Mouse (Mus musculus): Measurements from ENCODE around the gene Tnfrsf17.
"Not testable (repeated sequence)": the region's sequence is repeated elsewhere in the genome, so short reads cannot be mapped to it uniquely, and the experiment has no call there.

Gene Tnfrsf17

DNA sequence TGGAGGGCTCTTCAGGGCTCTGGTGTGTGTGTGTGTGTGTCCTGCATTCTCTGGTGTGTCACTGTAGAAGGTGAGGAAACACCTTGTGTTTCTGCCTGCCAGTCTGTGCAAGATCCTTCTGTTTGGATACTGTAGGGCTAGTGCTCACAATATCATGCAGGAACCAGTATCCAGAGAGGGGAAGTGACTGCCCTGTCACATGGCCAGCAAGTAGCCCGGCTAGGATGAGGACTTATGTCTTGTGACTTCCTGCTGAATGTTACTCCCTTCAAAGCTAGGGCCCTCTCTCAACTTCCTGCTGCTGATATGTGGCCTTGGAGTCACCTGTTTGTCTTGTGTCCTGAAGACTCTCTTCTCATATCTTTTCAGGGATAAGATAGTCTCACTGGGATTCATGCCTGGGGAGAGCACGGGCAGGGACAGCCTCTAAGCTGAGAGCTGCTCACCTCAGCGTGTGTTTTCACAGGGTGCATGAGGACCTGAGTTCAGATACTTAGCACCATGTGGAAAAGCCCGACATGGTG lies 29.7 kb downstream of the Tnfrsf17 start:
- DNase-seq: no peak

DNA sequence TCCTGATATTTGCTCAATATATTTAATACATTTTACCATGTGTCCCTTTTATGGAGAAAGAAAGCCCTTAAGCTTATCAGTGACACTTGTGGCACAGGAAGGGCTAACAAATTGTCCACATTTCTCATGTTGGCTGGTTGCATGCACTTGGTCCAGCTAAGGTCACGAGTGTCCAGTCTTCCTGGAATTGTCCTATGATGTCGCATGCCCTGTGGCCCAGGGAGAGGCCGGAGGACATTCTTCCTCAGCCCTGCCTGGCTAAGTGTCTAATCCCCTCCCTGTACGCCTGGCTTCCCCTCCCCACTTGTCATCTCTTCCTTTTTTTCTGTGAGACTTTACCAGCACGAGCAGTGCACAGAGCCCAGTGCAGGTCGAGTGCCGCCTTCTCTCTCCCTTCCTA lies 38.3 kb downstream of the Tnfrsf17 start:
- DNase-seq: no peak

DNA sequence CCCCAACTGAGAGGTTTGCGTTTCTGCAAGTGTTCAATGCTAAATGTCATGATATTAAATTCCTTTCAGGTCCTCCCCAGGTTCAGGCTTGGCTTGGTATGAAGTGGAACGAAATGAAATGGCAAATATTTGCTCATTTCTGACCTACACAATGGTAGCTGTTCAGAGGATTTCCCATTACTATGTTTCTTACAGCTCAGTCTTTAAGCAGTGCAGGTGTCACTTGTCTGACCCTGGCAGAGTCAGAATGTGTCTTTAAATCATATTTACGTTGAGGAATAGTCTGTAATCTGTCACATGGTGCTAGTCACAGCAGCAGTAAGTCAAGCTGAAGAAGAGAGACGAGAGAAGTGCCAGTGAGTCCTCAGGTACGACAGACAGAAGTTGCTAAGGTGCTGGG lies 45.6 kb downstream of the Tnfrsf17 start:
- no peak for DNase-seq

DNA sequence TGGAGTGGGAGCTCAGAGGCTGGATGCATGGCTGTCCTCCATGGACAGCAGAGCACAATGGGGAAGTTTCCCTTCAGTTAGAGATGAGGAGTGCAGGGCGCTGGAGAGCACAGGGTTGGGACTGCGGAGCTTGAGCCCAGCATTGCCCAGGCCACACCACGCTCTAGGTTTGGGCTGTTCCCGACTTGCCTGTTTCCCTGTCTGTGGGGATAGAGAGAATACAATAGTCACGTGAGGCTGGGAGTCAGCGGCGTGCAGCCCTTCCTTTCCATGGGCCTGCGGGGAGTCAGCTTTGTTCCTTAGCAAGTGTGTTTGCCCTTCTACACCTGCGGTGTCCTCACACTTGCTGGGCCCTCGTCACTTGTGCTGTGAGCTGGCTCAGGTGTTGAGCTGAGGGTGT lies 46.3 kb downstream of the Tnfrsf17 start:
- no peak for DNase-seq

DNA sequence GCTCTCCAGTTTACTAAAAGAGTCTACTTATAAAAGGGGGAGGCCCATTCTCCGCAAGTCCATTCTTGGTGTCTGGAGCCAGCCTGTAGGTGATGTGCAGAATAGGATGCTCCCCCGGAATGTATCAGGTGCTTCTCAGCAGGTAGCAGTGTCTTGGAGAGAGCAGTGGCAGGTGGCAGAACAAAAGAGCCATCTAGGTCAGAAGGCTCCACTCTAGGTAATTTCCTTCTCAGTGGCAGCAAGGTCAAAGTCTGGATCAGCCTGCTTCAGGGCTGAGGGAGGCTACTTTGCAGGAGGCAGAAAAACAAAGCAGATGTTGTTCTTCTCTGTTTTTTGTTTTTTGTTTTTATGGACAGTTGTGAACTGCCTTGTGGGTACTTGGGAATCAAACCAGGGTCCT lies 47.0 kb downstream of the Tnfrsf17 start:
- DNase-seq: not testable (repeated sequence)

DNA sequence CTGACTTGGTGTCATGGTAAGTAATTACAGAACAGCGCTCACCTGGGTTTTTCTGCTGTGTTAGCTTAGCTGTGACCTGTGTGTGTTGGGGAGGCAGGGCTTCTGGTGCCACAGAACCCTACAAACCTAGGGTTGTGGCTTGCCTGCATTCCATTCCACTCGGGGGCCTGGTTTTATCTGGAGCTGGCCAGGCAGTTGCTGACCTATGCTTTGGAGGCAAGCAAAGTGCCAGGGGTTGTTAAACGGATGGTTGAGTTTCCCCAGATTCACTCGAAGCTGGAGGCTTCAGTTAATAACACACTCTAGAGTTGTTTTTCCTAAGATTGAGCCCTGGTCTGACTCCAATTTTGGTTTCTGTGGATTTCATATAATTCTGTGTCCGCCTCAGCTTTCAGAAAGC lies 52.0 kb downstream of the Tnfrsf17 start:
- no peak for DNase-seq

DNA sequence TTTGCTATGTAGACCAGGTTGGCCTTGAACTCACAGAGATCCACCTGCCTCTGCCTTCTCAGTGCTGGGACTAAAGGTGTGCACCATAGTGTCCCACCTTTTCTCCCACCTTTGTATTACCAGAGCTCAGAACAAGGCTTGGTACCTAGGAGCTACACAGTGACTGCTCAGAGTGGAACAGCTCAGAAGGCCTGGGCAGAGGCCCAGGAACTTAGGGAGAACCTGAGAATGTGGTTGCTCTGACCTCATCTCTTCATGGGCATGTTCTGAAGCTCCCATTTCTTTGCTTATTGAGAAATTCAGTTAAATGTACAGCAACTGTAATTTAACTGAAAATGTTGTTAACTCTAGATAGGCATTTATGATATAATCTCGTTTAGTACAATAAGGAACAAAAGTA lies 53.2 kb downstream of the Tnfrsf17 start:
- DNase-seq: no peak

DNA sequence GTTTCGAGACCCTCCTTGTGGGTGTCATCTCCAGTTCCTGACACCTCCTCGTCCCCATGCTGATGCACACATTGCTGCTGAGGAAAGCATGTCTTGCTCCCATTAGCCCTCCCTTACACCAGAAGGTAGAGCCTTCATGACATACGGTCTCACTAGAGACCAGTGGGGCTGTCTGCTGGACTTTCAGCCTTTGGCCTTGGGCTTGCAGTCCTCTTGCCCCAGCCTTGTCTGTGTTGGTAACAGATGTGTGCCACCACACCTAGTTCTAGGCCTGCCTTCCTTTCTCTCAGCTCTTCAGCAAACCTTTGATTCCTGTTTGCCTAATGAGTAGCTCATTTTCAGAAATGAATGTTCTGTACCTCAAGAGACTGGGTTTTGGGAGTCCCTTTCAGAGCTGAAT lies 54.8 kb downstream of the Tnfrsf17 start:
- no peak for DNase-seq

DNA sequence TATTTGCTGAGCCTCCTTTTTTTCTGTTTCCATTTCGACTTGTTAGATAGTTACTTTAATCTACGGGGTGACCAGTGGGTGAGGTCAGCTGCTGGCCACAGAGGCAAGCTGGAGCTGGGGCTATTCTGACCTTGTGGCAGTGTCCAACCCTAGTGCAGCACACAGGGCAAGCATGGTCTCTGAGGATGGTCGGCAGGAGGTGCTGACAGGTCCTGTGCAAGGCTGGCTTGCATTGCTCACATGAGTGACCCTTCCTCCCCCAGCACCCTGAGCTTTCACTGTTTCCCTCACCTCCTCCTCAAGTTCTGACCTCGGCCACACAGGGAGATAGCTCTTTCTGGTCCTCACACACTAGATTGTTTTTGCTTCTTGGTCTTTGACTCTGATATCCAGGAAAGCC lies 55.5 kb downstream of the Tnfrsf17 start:
- no peak for DNase-seq

DNA sequence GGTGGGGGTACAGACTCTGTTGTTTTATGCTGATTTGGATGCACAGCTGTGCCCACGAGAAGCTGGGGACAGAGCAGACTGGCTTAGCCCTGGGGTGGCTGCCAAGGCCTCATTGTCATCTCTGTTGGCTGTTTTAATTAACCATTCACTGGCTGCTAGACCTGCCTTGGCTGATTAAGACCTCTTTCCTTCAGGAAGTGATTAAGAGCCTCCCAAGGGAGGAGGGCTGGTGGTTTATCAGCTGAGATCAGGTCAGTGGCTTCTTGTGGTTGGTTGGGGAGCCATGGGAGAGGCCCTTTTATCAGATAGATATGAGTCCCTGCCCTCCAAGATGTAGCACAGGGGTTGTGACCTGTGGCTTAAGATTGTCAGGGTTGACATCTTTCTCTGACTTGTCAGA lies 56.0 kb downstream of the Tnfrsf17 start:
- DNase-seq: no peak
